Mouse (Mus musculus): ENCODE measurements around the gene Kyat3. TPM values are rescaled to one million over a fixed set of nuclear protein-coding genes. Genes with fewer than 3 reads are reported as not detected.

The Kyat3 gene
- polyA plus RNA-seq, 1 experiment = 50.5 TPM

- Histone ChIP-seq H3K4me1 (ENCODE audit: control insufficient read depth, insufficient read depth, insufficient read length, low read length) (peaks cover 6% of the 10 kb centered on the region; the same call in 1 of the 2 replicates), H3K27ac (replicated peaks; ENCODE audit: low read depth, low read length) (no peak overlapping the region), H3K4me3 (ENCODE audit: insufficient read depth, low read depth, low read length) (no peak overlapping the region)
Measured at GRCm38 (mm10) chr3:142768498-142768897, 67.6 kb downstream of the Kyat3 start.

GRCm38 (mm10) chr3:142770518-142770917 is 69.7 kb downstream of the Kyat3 start:
- Histone ChIP-seq H3K27ac (replicated peaks; ENCODE audit: low read depth, low read length) (no peak overlapping the region), H3K4me3 (ENCODE audit: insufficient read depth, low read depth, low read length) (no peak overlapping the region), H3K4me1 (ENCODE audit: control insufficient read depth, insufficient read depth, insufficient read length, low read length) (peaks cover 6% of the 10 kb centered on the region; the same call in 1 of the 2 replicates)

GRCm38 (mm10) chr3:142773538-142774191 is 72.8 kb downstream of the Kyat3 start:
- H3K27ac ChIP-seq (replicated peaks; ENCODE audit: low read depth, low read length) = no peak overlapping the region
- no peak overlapping the region for H3K4me3 ChIP-seq (ENCODE audit: insufficient read depth, low read depth, low read length)
- H3K4me1 ChIP-seq (ENCODE audit: control insufficient read depth, insufficient read depth, insufficient read length, low read length) = no peaks in the 10 kb centered on the region

- Histone ChIP-seq H3K27ac (replicated peaks; ENCODE audit: low read depth, low read length) (no peak overlapping the region), H3K4me1 (ENCODE audit: control insufficient read depth, insufficient read depth, insufficient read length, low read length) (no peaks in the 10 kb centered on the region), H3K4me3 (ENCODE audit: insufficient read depth, low read depth, low read length) (no peak overlapping the region)
Measured at GRCm38 (mm10) chr3:142777227-142777626, 76.4 kb downstream of the Kyat3 start.

- H3K4me3 ChIP-seq (ENCODE audit: insufficient read depth, low read depth, low read length) = no peak overlapping the region
- H3K4me1 ChIP-seq (ENCODE audit: control insufficient read depth, insufficient read depth, insufficient read length, low read length) = no peaks in the 10 kb centered on the region
- no peak overlapping the region for H3K27ac ChIP-seq (replicated peaks; ENCODE audit: low read depth, low read length)
Measured at GRCm38 (mm10) chr3:142786423-142787072, 85.7 kb downstream of the Kyat3 start.

- Histone ChIP-seq H3K27ac (replicated peaks; ENCODE audit: low read depth, low read length) (no peak overlapping the region), H3K4me3 (ENCODE audit: insufficient read depth, low read depth, low read length) (no peak overlapping the region), H3K4me1 (ENCODE audit: control insufficient read depth, insufficient read depth, insufficient read length, low read length) (no peaks in the 10 kb centered on the region)
Measured at GRCm38 (mm10) chr3:142795587-142795986, 94.7 kb downstream of the Kyat3 start.

Other genes with a start within 250 kb of the Kyat3 start
- gene Gbp5, start 207.1 kb upstream of the Kyat3 start, polyA plus RNA-seq (2012; ENCODE audit: insufficient read depth, insufficient read length, missing spikeins) = 3.0 and 4.7 TPM in 2 replicates
- 6.1 and 8.6 TPM in 2 replicates for gene Gbp7, start 170.7 kb upstream of the Kyat3 start, polyA plus RNA-seq (2012; ENCODE audit: insufficient read depth, insufficient read length, missing spikeins)
- gene Gbp3, start 141.0 kb upstream of the Kyat3 start, polyA plus RNA-seq (2012; ENCODE audit: insufficient read depth, insufficient read length, missing spikeins) = 9.6 and 19.2 TPM in 2 replicates
- not detected in 2 replicates for gene Gbp2b, start 106.2 kb upstream of the Kyat3 start, polyA plus RNA-seq (2012; ENCODE audit: insufficient read depth, insufficient read length, missing spikeins)
- gene Gbp2, start 80.4 kb upstream of the Kyat3 start, polyA plus RNA-seq (2012; ENCODE audit: insufficient read depth, insufficient read length, missing spikeins) = 22.4 and 31.8 TPM in 2 replicates
- 24.0 and 27.2 TPM in 2 replicates for gene Gtf2b, start 64.0 kb downstream of the Kyat3 start, polyA plus RNA-seq (2012; ENCODE audit: insufficient read depth, insufficient read length, missing spikeins)
- 17.5 and 19.8 TPM in 2 replicates for gene Pkn2, start 181.0 kb downstream of the Kyat3 start, polyA plus RNA-seq (2012; ENCODE audit: insufficient read depth, insufficient read length, missing spikeins)